Mouse (Mus musculus) heart, postnatal 10 days (tissue): ENCODE measurements around the gene Armcx6. TPM values are rescaled to one million over a fixed set of nuclear protein-coding genes. Genes with fewer than 3 reads are reported as not detected.
"Not testable (repeated sequence)": the region's sequence is repeated elsewhere in the genome, so short reads cannot be mapped to it uniquely, and the experiment has no call there.

Experiments used
- DNase-seq, 2 experiments: peaks; one replicate each; pipeline ENCODE4 v3.0.0; 2021
- intact Hi-C: fragments of 180-260 bp; cut with DNase I; formaldehyde crosslinking; loops from one replicate; pipeline ENCODE4 v1.15.1; 2025
- total RNA-seq, 2 experiments: library from RNA; stranded (reverse); gene quantifications; 2 replicates each; pipeline ENCODE4 v1.2.3; 2021

The Armcx6 gene
- 1 to 10 TPM; 6.1 to 6.3 TPM for total RNA-seq

- intact Hi-C loops = loop anchor here (5.0 kb wide), 1 partner anchor 56 kb away; the partner anchor contains the start of gene Armcx2
- peak; percentile 69 to 71 for DNase-seq
Measured at GRCm38 (mm10) chrX:134750764-134751592, at the start of gene Armcx6. Gene Armcx6, minus strand, starts transcription at chrX:134751417.

GRCm38 (mm10) chrX:134787728-134788127, 36.5 kb upstream of the Armcx6 start:
- DNase-seq = no peak
- intact Hi-C loops = no loop called here

- DNase-seq, intact Hi-C loops: not testable (repeated sequence)
Measured at GRCm38 (mm10) chrX:134763428-134764198, 12.4 kb upstream of the Armcx6 start.

DNA sequence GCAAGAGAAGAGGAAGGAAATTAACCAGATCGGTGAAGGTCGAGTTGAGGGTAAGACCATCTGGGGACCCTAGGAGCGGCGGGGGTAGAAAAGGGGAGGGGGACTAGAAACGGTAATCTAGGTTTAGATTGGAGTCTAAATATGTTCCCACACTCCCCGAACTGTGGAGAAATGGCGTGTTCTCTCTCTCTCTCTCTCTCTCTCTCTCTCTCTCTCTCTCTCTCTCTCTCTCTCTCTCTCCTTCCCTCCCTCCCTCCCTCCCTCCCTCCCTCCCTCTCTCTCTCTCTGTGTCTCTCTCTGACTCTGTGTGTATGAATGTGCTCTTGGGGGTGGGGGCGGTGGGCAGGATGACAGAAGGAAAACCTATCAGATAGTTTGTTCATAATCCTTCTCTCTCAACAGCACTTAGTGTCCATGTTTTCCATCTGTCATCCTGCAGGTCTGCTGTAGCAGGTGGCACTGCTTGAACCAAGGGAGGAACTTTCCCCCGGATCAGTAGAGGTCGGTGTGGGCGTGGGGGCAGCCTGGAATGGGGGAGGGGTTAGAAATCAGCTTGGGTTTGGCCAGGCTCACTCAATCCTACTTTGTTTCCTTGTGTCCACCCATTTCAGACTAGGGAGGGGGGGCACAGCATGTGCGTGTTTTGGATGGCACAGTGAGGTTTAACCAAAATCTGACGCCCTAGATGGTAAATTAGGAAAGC, 6.2 kb upstream of the Armcx6 start:
- peak; percentile 8 to 12 for DNase-seq
- intact Hi-C loops = no loop called here

GRCm38 (mm10) chrX:134756434-134757292, 5.4 kb upstream of the Armcx6 start, which contains the start of gene Armcx3:
Gene Armcx3, plus strand, starts transcription at chrX:134756595.
- intact Hi-C loops = no loop called here
- DNase-seq = peak; percentile 75 to 76

- intact Hi-C loops = loop anchor here (5.0 kb wide), 1 partner anchor 55 kb away; the partner anchor contains the start of gene Armcx2
- no peak for DNase-seq
Measured at GRCm38 (mm10) chrX:134752584-134752983, 1.4 kb upstream of the Armcx6 start.

DNA sequence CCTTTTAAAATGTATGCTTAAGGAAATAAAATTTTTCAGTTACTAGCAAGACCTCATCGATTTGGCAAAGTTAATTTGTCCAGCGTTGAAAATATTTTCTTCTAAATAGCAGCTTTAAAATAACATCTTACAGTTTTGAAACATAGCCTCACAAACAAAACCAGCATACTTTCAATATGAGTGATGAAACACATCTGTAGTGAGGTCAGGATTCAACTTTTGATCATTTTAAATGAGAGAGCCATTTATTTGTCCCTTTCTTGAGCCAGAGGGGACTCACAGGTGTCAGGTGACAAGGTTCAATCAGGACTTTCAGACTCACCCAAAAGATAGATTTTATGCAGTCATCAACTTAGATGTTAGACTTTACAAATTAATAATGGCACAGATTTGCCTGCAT, 693 bp upstream of the Armcx6 start:
- intact Hi-C loops = loop anchor here (5.0 kb wide), 1 partner anchor 55 kb away; the partner anchor contains the start of gene Armcx2
- no peak for DNase-seq

DNA sequence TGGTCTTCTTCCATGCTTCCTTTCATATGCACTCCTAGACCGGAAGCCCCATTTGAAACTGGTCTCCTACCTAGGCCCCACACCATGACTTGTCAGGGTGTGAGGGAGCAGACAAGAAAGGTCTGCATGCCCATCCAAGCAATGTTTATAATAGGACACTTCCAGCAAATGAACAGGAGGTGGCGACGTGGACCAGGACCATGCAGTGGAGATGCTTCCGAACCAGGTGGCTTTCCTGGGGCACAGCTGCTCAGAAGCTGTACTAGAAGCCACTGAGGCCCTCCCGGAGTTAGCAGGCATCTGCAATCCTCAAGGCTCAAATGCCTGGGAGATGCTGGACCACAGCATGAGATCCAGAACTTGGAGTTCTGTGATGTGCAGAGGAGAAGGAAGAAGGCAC, 4.8 kb downstream of the Armcx6 start:
- intact Hi-C loops = loop anchor here (2.0 to 5.0 kb wide), 2 partner anchors 86 to 166 kb away; no protein-coding TSS in a partner anchor
- DNase-seq = peak; percentile 47 to 64

- DNase-seq = no peak
- intact Hi-C loops = no loop called here
Measured at GRCm38 (mm10) chrX:134741862-134742261, 9.4 kb downstream of the Armcx6 start.

DNA sequence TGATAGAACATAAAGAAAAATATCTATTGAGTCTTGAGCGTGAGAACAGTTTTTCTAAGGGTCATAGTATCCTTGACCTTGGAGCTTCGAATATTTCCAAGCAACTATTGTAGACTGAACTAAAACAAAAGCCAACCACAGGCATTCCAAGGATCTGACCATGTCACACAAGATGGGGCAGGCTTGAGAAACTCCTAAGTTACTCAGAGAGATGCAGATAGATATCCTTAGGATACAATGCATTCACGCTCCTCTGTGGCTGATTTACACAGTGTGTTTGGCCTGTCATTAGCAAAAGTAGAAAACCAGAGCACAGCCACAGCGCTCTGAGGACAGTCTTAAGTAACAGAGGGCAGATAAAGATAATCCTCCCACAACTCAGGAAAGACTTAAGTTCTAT, 12.1 kb downstream of the Armcx6 start:
- intact Hi-C loops = no loop called here
- DNase-seq = no peak

DNA sequence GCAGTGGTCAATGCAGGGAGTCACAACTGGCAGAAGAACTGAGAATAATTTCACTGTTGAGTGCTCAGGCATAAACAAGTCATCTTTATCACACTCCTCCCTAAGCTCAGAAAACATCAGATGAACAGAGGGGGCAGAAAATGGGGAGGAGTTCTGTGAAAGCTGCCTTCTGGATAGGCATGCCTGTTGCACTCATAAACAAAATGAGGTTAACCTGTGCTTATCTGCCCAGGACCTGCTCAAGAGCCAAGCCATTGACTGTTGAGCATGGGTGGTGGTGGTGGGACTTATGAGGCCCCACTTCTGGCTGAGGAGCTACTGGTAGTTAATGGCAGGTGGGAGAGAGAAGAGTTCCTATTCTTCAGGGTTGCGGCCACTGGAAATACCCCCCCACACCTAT, 13.4 kb downstream of the Armcx6 start:
- intact Hi-C loops = no loop called here
- DNase-seq = no peak

GRCm38 (mm10) chrX:134729778-134730177, 21.4 kb downstream of the Armcx6 start:
- intact Hi-C loops = loop anchor here (5.0 kb wide), 1 partner anchor 183 kb away; no protein-coding TSS in a partner anchor
- DNase-seq = peak; percentile 39 to 46

DNA sequence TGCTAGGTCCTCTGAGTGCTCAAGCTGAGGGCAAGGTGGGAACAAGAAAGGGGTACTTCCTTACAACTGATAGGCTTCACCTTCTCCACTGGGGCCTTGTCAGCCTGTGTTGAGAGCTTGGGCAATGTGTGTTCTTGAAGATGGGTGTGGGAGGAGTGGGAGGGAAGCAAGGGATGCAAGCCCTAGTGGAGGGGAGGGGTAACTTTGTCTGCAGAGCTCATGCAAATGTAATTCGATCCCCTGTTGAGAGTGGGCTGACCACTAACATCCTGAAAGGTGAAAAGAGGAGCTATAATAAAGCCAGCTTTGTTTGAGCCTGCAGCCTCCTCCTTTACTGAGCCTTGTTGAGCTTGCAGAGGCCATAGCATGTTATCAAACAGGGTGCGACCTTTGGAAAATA, 27.5 kb downstream of the Armcx6 start:
- DNase-seq, intact Hi-C loops: not testable (repeated sequence)

DNA sequence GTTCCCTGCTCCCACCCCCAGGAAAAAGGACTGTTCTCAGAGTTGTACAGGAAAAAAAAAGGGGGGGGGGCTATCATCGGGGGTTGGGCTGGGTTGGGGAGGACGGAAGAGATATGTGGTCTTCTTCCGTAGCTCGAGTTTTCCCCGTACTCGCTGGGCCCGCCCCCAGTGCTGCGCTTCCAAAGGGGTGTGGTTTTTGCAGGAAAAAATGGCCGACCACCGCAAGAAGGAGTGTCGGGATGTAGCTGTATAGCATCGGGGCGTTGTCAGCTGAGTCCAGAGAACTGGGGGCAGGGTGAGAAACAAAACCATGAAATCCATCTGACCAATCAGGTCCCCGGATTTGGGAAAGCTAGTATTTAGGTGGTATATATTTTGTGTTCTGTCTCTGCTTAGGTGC, 32.7 kb downstream of the Armcx6 start:
- intact Hi-C loops = loop anchor here (5.0 kb wide), 1 partner anchor 106 kb away; no protein-coding TSS in a partner anchor
- peak; percentile 63 to 71 for DNase-seq

- intact Hi-C loops = loop anchor here (2.0 to 5.0 kb wide), 2 partner anchors 69 to 106 kb away; no protein-coding TSS in a partner anchor
- peak; percentile 66 to 71 for DNase-seq
Measured at GRCm38 (mm10) chrX:134717752-134718308, 33.4 kb downstream of the Armcx6 start, which contains the start of gene Armcx1. Gene Armcx1, plus strand, starts transcription at chrX:134717963.

DNA sequence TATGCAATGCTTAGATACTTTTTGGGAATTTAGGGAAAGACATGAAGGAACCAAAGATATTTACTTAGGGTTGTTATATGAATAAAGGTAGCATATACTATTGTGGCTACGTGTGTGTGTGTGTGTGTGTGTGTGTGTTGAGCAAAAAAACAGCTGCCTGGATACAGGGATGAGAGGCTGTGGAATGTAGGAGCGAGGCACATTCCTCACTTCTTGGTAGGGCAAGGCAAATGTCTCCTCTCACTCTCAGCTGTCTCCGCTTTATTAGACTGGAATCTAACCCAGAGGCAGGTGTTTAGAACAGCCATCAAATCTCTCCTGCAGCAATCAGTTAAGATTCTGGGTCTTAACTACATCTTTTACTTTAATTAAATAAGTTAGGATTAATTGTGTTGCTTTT, 34.4 kb downstream of the Armcx6 start:
- no peak for DNase-seq
- intact Hi-C loops = loop anchor here (2.0 to 5.0 kb wide), 2 partner anchors 68 to 105 kb away; no protein-coding TSS in a partner anchor
